Mouse (Mus musculus) liver, adult 2 months (tissue): Measurements from ENCODE around the gene Lama4. TPM values are rescaled to one million over a fixed set of nuclear protein-coding genes. Genes with fewer than 3 reads are reported as not detected.

Experiments used
- DNase-seq: peaks from one replicate; pipeline ENCODE4 v3.0.0-alpha.2; 2011; ENCODE audit warnings: low read depth, low spot score; ENCODE audit errors: extremely low read depth
- H3K27ac ChIP-seq: fragments of 200-500 bp; replicated peaks from 2 replicates; pipeline ENCODE4 v1.5.1; 2012; ENCODE audit warnings: low read depth, mild to moderate bottlenecking, control low read depth, inconsistent platforms, low read length; ENCODE audit not compliant: insufficient read depth
- H3K27me3 ChIP-seq: fragments of 200-500 bp; 2 replicates; pipeline ENCODE4 v1.6.1; 2012; ENCODE audit warnings: mild to moderate bottlenecking, moderate library complexity, low read length, inconsistent platforms; ENCODE audit not compliant: control insufficient read depth, insufficient read depth
- H3K36me3 ChIP-seq: fragments of 200-500 bp; 2 replicates; pipeline ENCODE4 v1.6.1; 2012; ENCODE audit warnings: low read length, inconsistent platforms; ENCODE audit not compliant: control insufficient read depth, insufficient read depth
- H3K4me1 ChIP-seq: fragments of 200-500 bp; 2 replicates; pipeline ENCODE4 v1.6.1; 2011; ENCODE audit warnings: low read length; ENCODE audit not compliant: control insufficient read depth, insufficient read depth
- H3K4me3 ChIP-seq: fragments of 200-500 bp; 2 replicates; pipeline ENCODE4 v1.5.1; 2011; ENCODE audit warnings: low read depth, mild to moderate bottlenecking, control low read depth, low read length, moderate library complexity; ENCODE audit not compliant: insufficient read depth
- H3K79me2 ChIP-seq: fragments of 200-500 bp; 2 replicates; pipeline ENCODE4 v1.6.1; 2012; ENCODE audit warnings: inconsistent platforms, mild to moderate bottlenecking, low read length, moderate library complexity; ENCODE audit not compliant: control insufficient read depth, insufficient read depth
- H3K9ac ChIP-seq: fragments of 200-500 bp; 2 replicates; pipeline ENCODE4 v1.6.1; 2012; ENCODE audit warnings: low read depth, mild to moderate bottlenecking, control low read depth, inconsistent platforms, low read length
- CTCF ChIP-seq: fragments of 200-500 bp; IDR thresholded peaks from 2 replicates; pipeline ENCODE4 v1.5.1; 2011; ENCODE audit warnings: low read depth, low read length, control low read depth
- POLR2A ChIP-seq: fragments of 200-500 bp; IDR thresholded peaks from 2 replicates; pipeline ENCODE4 v1.6.1; 2011; ENCODE audit warnings: low read length, control low read depth; ENCODE audit not compliant: insufficient read depth; ENCODE audit errors: extremely low read depth
- WGBS: fragments of 180-500 bp; shearing (Covaris S2); methylation state at CpG from one replicate; pipeline ENCODE4 v1.1.7; 2018; 5-methylcytosine and 5-hydroxymethylcytosine counted together
- polyA plus RNA-seq: library from polyadenylated mRNA; depleted of rRNA; stranded (reverse); fragments of >200 nt; gene quantifications from 2 replicates; pipeline ENCODE4 v1.2.3, GENCODE M21; 2012
- total RNA-seq: library from RNA; depleted of rRNA; stranded (reverse); fragments of >200 nt; gene quantifications from 2 replicates; pipeline ENCODE4 v1.2.3, GENCODE M21; 2014

The Lama4 gene
- total and polyA plus RNA-seq, 2 experiments, result 1.6 to 6.7 TPM

- Histone ChIP-seq H3K9ac (no peak overlapping the region), H3K27ac (no peak overlapping the region), H3K79me2 (no peaks in the 10 kb centered on the region), H3K4me3 (no peak overlapping the region), H3K27me3 (no peaks in the 10 kb centered on the region), H3K36me3 (no peaks in the 10 kb centered on the region), H3K4me1 (no peaks in the 10 kb centered on the region)
- DNase-seq, result no peak
- TF ChIP-seq CTCF, result no peak
- no peak for TF ChIP-seq POLR2A
- 93% methylated on average over 14 of the region's 14 CpGs for WGBS
These were observed 64.9 kb downstream of the Lama4 start for GRCm38 (mm10) chr10:39030148-39030685.

DNA sequence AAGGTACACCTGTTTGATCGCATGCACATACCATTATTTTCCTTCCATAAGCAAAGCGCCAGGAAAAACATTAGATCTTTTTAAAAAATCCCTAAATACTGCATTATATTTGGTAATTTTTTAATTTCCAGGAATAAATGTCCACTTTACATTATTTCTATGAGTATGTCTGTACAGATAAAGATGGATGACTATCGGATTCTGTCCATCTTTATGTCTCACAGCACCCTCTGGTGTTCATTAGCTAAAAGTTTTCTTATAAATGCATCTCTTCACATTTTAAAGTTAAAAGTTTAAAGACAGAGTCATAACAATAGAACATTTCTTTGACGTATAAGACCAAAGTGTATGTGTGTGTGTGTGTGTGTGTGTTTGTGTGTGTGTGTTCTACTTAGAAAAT is 74.2 kb downstream of the Lama4 start:
- WGBS, result 59% methylated on average over 4 of the region's 4 CpGs

DNA sequence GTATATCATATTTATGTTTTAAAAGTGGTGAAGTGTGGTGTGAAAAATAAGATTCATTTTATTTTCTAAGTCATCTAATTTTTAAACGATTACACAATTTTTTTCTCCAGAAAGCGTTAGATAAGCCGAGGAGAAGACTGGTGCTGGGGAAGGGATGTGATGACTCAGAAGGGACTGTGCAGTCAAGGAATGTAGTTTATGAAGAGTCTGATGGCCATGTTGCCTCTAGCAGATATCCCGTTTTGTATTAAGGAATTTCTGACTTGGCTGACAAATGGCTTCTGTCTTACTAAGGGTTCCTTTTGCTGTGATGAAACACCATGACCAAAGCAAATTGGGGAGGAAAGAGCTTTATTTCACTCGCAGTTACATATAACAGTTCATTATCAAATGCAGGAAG is 74.7 kb downstream of the Lama4 start:
- Histone ChIP-seq H3K4me1 (no peaks in the 10 kb centered on the region), H3K27me3 (no peaks in the 10 kb centered on the region), H3K27ac (no peak overlapping the region), H3K4me3 (no peak overlapping the region), H3K9ac (no peak overlapping the region), H3K36me3 (no peaks in the 10 kb centered on the region; the same call in 1 of the 2 replicates), H3K79me2 (no peaks in the 10 kb centered on the region)
- WGBS, result 58% methylated on average over 5 of the region's 5 CpGs
- TF ChIP-seq POLR2A (no peak), CTCF (no peak)
- DNase-seq, result no peak

More for the DNA sequence above, 74.2 kb downstream of the Lama4 start:
- Histone ChIP-seq H3K27me3 (no peaks in the 10 kb centered on the region), H3K27ac (no peak overlapping the region), H3K36me3 (no peaks in the 10 kb centered on the region; the same call in 1 of the 2 replicates), H3K9ac (no peak overlapping the region), H3K79me2 (no peaks in the 10 kb centered on the region), H3K4me1 (no peaks in the 10 kb centered on the region), H3K4me3 (no peak overlapping the region)
- TF ChIP-seq POLR2A (no peak), CTCF (no peak)
- DNase-seq, result peak; percentile 12

DNA sequence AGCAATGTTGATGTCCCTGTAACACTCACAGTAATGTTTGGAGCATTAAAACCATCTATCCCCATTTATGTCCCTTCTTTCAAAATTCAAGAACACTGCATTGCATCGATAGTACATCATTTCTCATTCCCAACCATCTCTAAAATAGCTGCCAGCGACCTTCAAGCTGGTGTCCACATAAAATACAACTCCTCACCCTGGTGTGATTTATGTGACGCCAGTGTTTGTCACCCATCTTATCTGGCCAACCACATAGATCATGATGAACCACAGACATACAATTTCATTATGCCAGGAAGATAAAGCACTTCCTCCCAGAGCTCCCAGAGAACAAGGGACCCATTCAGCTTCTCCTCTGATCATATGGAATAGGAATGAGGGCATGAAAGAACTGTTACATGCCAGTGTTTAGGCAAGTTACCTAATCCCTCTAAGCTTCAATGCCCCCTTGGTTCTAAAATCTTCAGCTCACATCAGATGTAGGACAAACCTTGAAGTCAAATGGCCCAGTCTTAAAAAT is 79.2 kb downstream of the Lama4 start:
- DNase-seq, result no peak

DNA sequence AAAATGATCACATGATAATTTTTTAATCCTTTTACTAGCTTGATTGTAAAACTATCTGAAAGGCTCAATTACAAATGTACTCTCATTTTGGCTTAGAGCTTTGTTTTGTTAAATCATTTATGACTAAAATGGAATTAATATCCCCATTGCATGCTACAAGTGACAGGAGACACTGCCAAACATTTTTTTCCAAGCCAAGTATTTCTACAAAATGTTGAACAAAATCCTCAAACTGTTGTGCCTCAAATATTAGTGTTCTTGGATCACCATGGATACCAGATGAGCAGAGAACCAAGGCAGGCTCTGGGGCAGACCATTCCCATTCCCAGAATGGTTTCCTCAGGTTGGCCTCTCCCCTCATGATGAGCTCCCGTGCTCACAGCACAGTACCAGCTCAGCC is 79.8 kb downstream of the Lama4 start:
- 87% methylated on average over 1 of the region's 1 CpGs for WGBS
- no peaks in the 10 kb centered on the region for H3K4me1 ChIP-seq
- no peak for TF ChIP-seq POLR2A
- no peak for TF ChIP-seq CTCF

More for the DNA sequence above, 79.2 kb downstream of the Lama4 start:
- Histone ChIP-seq H3K27me3 (no peaks in the 10 kb centered on the region), H3K4me3 (no peak overlapping the region), H3K4me1 (no peaks in the 10 kb centered on the region), H3K79me2 (no peaks in the 10 kb centered on the region), H3K36me3 (no peaks in the 10 kb centered on the region; the same call in 1 of the 2 replicates), H3K9ac (no peak overlapping the region), H3K27ac (no peak overlapping the region)
- 63% methylated on average over 3 of the region's 3 CpGs for WGBS
- TF ChIP-seq POLR2A (no peak), CTCF (no peak)

DNA sequence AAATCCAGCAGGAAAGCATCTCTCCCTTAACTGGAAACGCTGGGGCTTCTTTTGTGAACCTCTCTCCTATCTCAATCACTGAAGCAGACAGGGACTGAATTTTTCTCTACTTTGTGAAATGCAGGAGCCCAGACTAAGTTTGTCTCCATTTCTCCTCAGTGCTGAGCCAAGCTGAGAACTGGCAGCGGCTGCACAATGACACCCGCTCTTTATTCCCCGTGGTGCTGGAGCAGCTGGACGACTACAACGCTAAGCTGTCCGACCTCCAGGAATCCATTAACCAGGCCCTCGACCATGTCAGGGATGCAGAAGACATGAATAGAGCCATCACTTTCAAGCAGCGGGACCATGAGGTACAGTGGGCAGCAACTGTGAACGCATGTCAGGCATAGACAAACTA is 82.5 kb downstream of the Lama4 start:
- Histone ChIP-seq H3K9ac (no peak overlapping the region), H3K4me1 (no peaks in the 10 kb centered on the region), H3K79me2 (no peaks in the 10 kb centered on the region), H3K36me3 (no peaks in the 10 kb centered on the region; the same call in none of the 2 replicates), H3K27ac (no peak overlapping the region), H3K27me3 (no peaks in the 10 kb centered on the region), H3K4me3 (no peak overlapping the region)
- DNase-seq, result no peak
- TF ChIP-seq CTCF, result no peak
- TF ChIP-seq POLR2A, result no peak
- 81% methylated on average over 10 of the region's 10 CpGs for WGBS

More for the DNA sequence above, 79.8 kb downstream of the Lama4 start:
- no peak for DNase-seq
- Histone ChIP-seq H3K36me3 (no peaks in the 10 kb centered on the region; the same call in 1 of the 2 replicates), H3K79me2 (no peaks in the 10 kb centered on the region), H3K27ac (no peak overlapping the region), H3K9ac (no peak overlapping the region), H3K4me3 (no peak overlapping the region), H3K27me3 (no peaks in the 10 kb centered on the region)
